Mouse (Mus musculus) central nervous system, embryonic 11.5 days (tissue): ENCODE measurements around the gene Ccdc114. TPM values are rescaled to one million over a fixed set of nuclear protein-coding genes. Genes with fewer than 3 reads are reported as not detected.

Experiments
- polyA plus RNA-seq: library from polyadenylated mRNA; depleted of rRNA; stranded (reverse); fragments of >200 nt; gene quantifications from 2 replicates; pipeline ENCODE4 v1.2.3, GENCODE M21; 2012; rRNA removed

The Ccdc114 gene
- polyA plus RNA-seq = 5.4 and 5.8 TPM in 2 replicates

DNA sequence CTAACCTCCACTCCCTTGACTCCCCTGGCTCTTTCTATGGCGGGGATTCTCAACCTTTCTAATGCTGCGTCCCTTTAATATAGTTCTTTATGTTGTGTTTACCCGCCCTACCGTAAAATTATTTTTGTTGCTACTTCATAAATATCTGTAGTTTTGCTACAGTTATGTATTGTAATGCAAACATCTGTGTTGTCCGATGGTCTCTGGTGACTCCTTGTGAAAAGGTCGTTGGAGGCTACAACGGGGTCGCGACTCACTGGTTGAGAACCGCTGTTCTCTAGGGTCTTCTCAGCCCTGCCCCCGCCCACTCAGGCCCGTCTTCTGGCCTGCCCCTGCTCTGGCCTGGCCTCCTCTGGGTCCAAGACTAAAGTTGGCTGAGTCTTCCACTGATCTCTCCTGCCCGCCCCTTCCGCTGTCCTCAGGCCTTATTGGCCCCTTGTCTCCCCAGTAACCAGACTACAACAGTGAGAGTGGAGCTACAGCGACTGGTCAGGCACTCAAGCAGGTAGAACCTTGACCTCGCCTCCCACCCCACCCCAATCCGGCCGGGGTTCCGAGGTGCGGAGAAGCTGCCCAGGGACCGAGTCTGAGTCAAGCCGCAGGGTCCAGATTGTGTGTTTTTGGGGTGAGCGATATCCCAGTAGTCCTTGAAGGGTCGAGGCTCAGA lies at the start of gene Ccdc114:
Ccdc114 (plus strand) TSS at position 311 of the 667 bp plus-strand sequence.

GRCm38 (mm10) chr7:45878278-45878677 lies 45.6 kb upstream of the Ccdc114 start, which contains the start of gene Grin2d:
Grin2d (minus strand) TSS chr7:45878378.

GRCm38 (mm10) chr7:45896517-45897257 lies 27.2 kb upstream of the Ccdc114 start, which contains the start of the genes Syngr4 and Tmem143:
Syngr4 (minus strand) TSS chr7:45896714.
Tmem143 (plus strand) TSS chr7:45896941.

GRCm38 (mm10) chr7:45921242-45921621 lies 2.6 kb upstream of the Ccdc114 start, which contains the start of gene Emp3:
Emp3 (minus strand) TSS chr7:45921404.

Other genes with a start within 250 kb of the Ccdc114 start
- 0.64 and 0.94 TPM in 2 replicates for gene Ntn5, start 240.1 kb upstream of the Ccdc114 start, polyA plus RNA-seq
- 1.3 and 2.3 TPM in 2 replicates for gene Sec1, start 229.7 kb upstream of the Ccdc114 start, polyA plus RNA-seq
- 22.0 and 26.1 TPM in 2 replicates for gene Car11, start 224.2 kb upstream of the Ccdc114 start, polyA plus RNA-seq
- gene Dbp, start 219.0 kb upstream of the Ccdc114 start, polyA plus RNA-seq = 7.3 and 9.1 TPM in 2 replicates
- gene Rpl18, start 208.6 kb upstream of the Ccdc114 start, polyA plus RNA-seq = 1,250 and 1,262 TPM in 2 replicates
- 25.3 and 27.1 TPM in 2 replicates for gene Sphk2, start 206.1 kb upstream of the Ccdc114 start, polyA plus RNA-seq
- 1.3 and 1.6 TPM in 2 replicates for gene Fam83e, start 202.9 kb upstream of the Ccdc114 start, polyA plus RNA-seq
- not detected in 2 replicates for gene Spaca4, start 198.3 kb upstream of the Ccdc114 start, polyA plus RNA-seq
- 85.6 and 107 TPM in 2 replicates for gene Lmtk3, start 140.3 kb upstream of the Ccdc114 start, polyA plus RNA-seq
- 0.56 and 0.88 TPM in 2 replicates for gene Sult2b1, start 139.4 kb upstream of the Ccdc114 start, polyA plus RNA-seq
- 155 and 323 TPM in 2 replicates for gene Cyth2, start 109.5 kb upstream of the Ccdc114 start, polyA plus RNA-seq
- 1.2 and 1.3 TPM in 2 replicates for gene Kcnj14, start 99.3 kb upstream of the Ccdc114 start, polyA plus RNA-seq
- gene Grwd1, start 93.1 kb upstream of the Ccdc114 start, polyA plus RNA-seq = 28.4 and 31.1 TPM in 2 replicates
- gene Kdelr1, start 51.3 kb upstream of the Ccdc114 start, polyA plus RNA-seq = 69.6 and 180 TPM in 2 replicates
- gene Grin2d, start 45.7 kb upstream of the Ccdc114 start, polyA plus RNA-seq = 2.4 and 2.7 TPM in 2 replicates
- 0.26 and 0.89 TPM in 2 replicates for gene Syngr4, start 27.4 kb upstream of the Ccdc114 start, polyA plus RNA-seq
- 9.7 and 11.8 TPM in 2 replicates for gene Tmem143, start 27.1 kb upstream of the Ccdc114 start, polyA plus RNA-seq
- 13.4 and 29.4 TPM in 2 replicates for gene Emp3, start 2.7 kb upstream of the Ccdc114 start, polyA plus RNA-seq
- 1.0 and 1.4 TPM in 2 replicates for gene Abcc6, start 106.2 kb downstream of the Ccdc114 start, polyA plus RNA-seq
- 32.7 and 33.3 TPM in 2 replicates for gene Nomo1, start 109.6 kb downstream of the Ccdc114 start, polyA plus RNA-seq
- gene Kcnj11, start 176.7 kb downstream of the Ccdc114 start, polyA plus RNA-seq = 0.71 and 1.8 TPM in 2 replicates